Mouse (Mus musculus) liver, embryonic 12.5 days (tissue): ENCODE data around the gene Ormdl3. TPM values are rescaled to one million over a fixed set of nuclear protein-coding genes. Genes with fewer than 3 reads are reported as not detected.

Experiments used
- ATAC-seq: fragments of 200-750 bp; cut with Nextera tagmentation; 2 replicates; pipeline ENCODE4 v1.8.0; 2017; ENCODE audit warnings: moderate number of reproducible peaks, mild to moderate bottlenecking, moderate library complexity
- H3K27ac ChIP-seq: fragments of 300-500 bp; sonication (generic); 2 replicates; pipeline ENCODE4 v1.5.1; 2016; ENCODE audit warnings: mild to moderate bottlenecking
- H3K27me3 ChIP-seq: fragments of 300-500 bp; sonication (generic); replicated peaks from 2 replicates; pipeline ENCODE4 v1.6.1; 2016; ENCODE audit warnings: mild to moderate bottlenecking, moderate library complexity
- H3K36me3 ChIP-seq: fragments of 300-500 bp; sonication (generic); 2 replicates; pipeline ENCODE4 v1.6.1; 2016; ENCODE audit warnings: mild to moderate bottlenecking, moderate library complexity
- H3K4me1 ChIP-seq: fragments of 300-500 bp; sonication (generic); 2 replicates; pipeline ENCODE4 v1.6.1; 2016
- H3K4me2 ChIP-seq: fragments of 300-500 bp; sonication (generic); 2 replicates; pipeline ENCODE4 v1.6.1; 2016; ENCODE audit warnings: mild to moderate bottlenecking, moderate library complexity
- H3K4me3 ChIP-seq: fragments of 300-500 bp; sonication (generic); 2 replicates; pipeline ENCODE4 v1.5.1; 2016; ENCODE audit warnings: mild to moderate bottlenecking, moderate library complexity
- H3K9ac ChIP-seq: fragments of 300-500 bp; sonication (generic); 2 replicates; pipeline ENCODE4 v1.6.1; 2016; ENCODE audit warnings: mild to moderate bottlenecking, moderate library complexity
- H3K9me3 ChIP-seq: fragments of 300-500 bp; sonication (generic); replicated peaks from 2 replicates; pipeline ENCODE4 v1.6.1; 2016; ENCODE audit warnings: mild to moderate bottlenecking, moderate library complexity
- WGBS: fragments of 180-500 bp; shearing (Covaris S2); methylation state at CpG from one replicate; pipeline ENCODE4 v1.1.7; 2016; ENCODE audit not compliant: insufficient replicate concordance; 5-methylcytosine and 5-hydroxymethylcytosine counted together
- polyA plus RNA-seq: library from polyadenylated mRNA; unstranded; fragments of >200 nt; fragmentation: Nextera tagmentation; extraction: Ambion mirVana; gene quantifications from 2 replicates; pipeline ENCODE4 v1.2.1, GENCODE M21; 2016

Gene Ormdl3
- polyA plus RNA-seq, 1 experiment from 2014 or later, result 44.2 TPM

- no peak for ATAC-seq
- Histone ChIP-seq H3K4me3 (no peak overlapping the region), H3K4me2 (no peak overlapping the region), H3K27me3 (peaks cover 85% of the 10 kb centered on the region), H3K4me1 (peaks cover 26% of the 10 kb centered on the region), H3K9me3 (no peaks in the 10 kb centered on the region), H3K36me3 (no peaks in the 10 kb centered on the region), H3K9ac (no peak overlapping the region), H3K27ac (no peak overlapping the region)
- 36% methylated on average over 12 of the region's 12 CpGs for WGBS
Measured at GRCm38 (mm10) chr11:98546529-98547307, 40.5 kb downstream of the Ormdl3 start.

DNA sequence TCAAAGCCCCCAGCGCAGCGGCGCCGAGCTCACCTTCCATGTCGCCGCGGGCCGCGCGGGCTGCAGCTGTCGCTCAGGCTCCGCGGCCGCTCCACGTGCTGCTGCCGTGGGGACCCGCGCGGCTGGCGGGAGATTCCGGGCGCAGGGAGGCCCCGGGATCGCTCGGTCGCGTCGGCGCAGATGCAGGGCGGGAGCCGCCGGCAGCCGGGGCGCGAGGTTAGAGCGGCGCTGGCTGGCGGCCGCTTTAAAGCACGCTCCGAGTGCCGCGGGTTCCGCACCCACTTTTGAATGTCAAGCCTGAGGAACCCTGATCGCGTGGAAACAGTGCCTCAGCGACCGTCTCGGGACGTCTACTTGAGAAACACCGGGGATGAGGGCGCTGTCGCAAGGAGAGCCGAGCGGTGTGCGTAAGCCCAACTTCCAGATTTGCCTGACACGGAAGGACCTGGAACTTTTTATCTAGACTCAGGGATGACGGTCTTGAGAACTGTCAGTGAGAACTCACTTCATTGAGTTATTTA is 41.4 kb downstream of the Ormdl3 start, which contains the start of gene Ikzf3:
Gene Ikzf3 (minus strand): TSS at position 321 of the 521 bp plus-strand sequence.
- Histone ChIP-seq H3K4me2 (peak within 1 kb of the TSS; percentile 65), H3K4me3 (peak within 1 kb of the TSS; percentile 46), H3K27me3 (peaks cover 95% of the 10 kb centered on the region), H3K9me3 (no peaks in the 10 kb centered on the region), H3K9ac (peak within 1 kb of the TSS; percentile 35), H3K36me3 (no peaks in the 10 kb centered on the region), H3K4me1 (peaks cover 20% of the 10 kb centered on the region), H3K27ac (no peak within 1 kb of the TSS)
- ATAC-seq, result no peak
- 3% methylated on average over 58 of the region's 58 CpGs for WGBS

DNA sequence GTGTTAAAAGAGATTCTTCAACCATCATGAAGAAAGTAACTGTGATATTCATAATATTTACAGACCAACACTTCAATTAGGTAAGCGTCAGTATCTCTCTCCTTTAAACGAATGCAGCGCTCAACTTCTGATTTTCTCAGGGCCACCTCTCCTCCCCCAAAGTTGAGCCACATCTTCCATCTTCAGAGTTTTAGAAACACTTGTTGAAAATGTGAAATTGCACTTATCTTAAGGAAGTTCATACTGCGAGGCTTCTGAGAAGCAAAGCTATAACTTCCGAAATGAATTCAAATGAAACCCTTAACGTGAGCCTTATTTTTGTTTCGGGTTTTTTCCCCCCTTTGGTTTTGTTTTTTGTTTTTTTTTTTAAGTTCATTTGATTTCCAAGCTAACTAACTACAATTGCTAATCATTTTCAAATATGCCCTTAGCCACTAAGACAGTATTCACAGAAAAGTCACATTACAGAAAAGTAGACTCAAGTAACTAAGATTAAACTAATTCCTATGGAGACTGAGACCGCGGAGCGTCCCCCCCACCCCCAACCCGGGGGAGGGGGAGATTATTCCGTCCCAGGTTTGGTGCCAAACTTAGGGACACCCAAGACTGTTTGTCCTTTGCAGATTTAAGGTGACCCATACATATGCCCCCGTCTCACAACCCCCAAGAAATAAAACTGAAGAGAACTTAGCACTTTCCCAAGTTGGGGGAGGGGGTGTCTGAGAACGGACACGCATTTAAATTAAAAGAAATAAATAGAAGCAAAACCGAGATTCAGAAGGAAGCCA is 42.1 kb downstream of the Ormdl3 start:
- peaks cover 89% of the 10 kb centered on the region for H3K27me3 ChIP-seq
- H3K36me3 ChIP-seq, result no peaks in the 10 kb centered on the region
- H3K9ac ChIP-seq, result peak overlapping the region; percentile 35; the same call in 1 of the 2 replicates
- H3K4me2 ChIP-seq, result peak overlapping the region; percentile 65
- H3K27ac ChIP-seq, result no peak overlapping the region
- H3K4me1 ChIP-seq, result peaks cover 13% of the 10 kb centered on the region; the same call in 1 of the 2 replicates
- WGBS, result 3% methylated on average over 16 of the region's 16 CpGs
- ATAC-seq, result no peak
- peak overlapping the region; percentile 46 for H3K4me3 ChIP-seq
- no peaks in the 10 kb centered on the region for H3K9me3 ChIP-seq

DNA sequence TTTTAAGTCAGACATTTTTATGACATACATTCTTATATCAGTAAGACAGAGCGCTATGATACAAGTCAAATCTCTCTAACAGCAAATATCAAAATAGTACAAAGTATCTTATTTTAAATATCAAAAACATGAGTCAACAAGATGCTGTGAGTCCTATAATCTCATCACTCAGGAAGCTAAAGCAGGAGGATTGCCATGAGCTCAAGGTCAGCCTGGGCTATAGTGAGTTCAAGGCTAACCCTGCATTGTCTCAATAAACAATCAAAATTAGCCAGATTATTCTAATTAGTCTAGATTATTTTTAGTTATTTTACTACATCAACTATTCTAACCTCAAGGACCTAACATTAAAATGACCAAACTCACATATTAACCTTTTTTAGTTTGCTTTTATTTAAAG is 43.8 kb downstream of the Ormdl3 start:
- peaks cover 9% of the 10 kb centered on the region; the same call in 1 of the 2 replicates for H3K4me1 ChIP-seq
- H3K9me3 ChIP-seq, result no peaks in the 10 kb centered on the region
- H3K4me2 ChIP-seq, result no peak overlapping the region
- 64% methylated on average over 1 of the region's 1 CpGs for WGBS
- no peak for ATAC-seq
- no peak overlapping the region for H3K9ac ChIP-seq
- H3K27me3 ChIP-seq, result peaks cover 72% of the 10 kb centered on the region
- H3K36me3 ChIP-seq, result no peaks in the 10 kb centered on the region
- no peak overlapping the region for H3K4me3 ChIP-seq
- no peak overlapping the region for H3K27ac ChIP-seq

DNA sequence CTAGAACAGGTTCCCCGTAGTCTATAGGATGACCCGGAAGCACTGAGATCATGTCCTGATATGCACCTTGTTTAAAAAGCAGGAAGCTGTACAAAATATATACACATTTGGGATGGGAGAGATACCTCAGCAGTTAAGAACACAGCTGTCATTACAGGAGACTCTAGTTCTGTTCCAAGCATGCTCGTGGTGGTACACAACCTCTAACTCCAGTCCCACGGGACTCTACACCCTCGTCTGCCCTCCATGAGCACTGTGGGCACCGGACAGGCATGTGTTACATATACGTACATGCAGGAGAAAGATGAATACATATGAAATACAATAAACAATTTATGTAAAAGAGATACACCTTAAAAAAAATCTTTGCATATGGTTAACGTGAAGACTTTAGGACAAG is 44.6 kb downstream of the Ormdl3 start:
- ATAC-seq, result no peak
- Histone ChIP-seq H3K27ac (no peak overlapping the region), H3K9me3 (no peaks in the 10 kb centered on the region), H3K27me3 (peaks cover 64% of the 10 kb centered on the region), H3K4me1 (peaks cover 9% of the 10 kb centered on the region; the same call in 1 of the 2 replicates), H3K4me3 (no peak overlapping the region), H3K36me3 (no peaks in the 10 kb centered on the region), H3K4me2 (no peak overlapping the region), H3K9ac (no peak overlapping the region)
- 57% methylated on average over 8 of the region's 8 CpGs for WGBS

DNA sequence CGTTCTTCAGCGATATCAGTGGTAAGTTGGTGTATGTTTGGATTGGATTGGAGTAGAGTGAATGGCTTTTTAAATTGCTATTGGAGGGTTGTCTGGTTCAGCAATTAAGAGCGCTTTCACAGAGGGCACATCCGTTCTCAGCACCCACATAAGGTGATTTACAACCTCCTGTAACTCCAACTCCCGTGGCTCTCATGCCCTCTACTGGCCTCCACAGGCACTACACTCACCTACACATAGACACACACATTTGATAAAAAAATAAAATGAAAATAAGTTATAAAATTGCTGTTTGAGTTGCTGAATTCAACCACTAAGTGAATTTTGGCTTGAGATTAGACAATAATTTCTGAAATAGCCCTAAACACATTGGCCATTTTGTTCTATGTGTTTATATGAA is 46.8 kb downstream of the Ormdl3 start:
- Histone ChIP-seq H3K27ac (no peak overlapping the region), H3K27me3 (peaks cover 41% of the 10 kb centered on the region), H3K4me2 (no peak overlapping the region), H3K4me1 (peaks cover 1% of the 10 kb centered on the region; the same call in 1 of the 2 replicates), H3K36me3 (no peaks in the 10 kb centered on the region), H3K9me3 (no peaks in the 10 kb centered on the region), H3K9ac (no peak overlapping the region), H3K4me3 (no peak overlapping the region)
- no peak for ATAC-seq
- WGBS, result 68% methylated on average over 5 of the region's 5 CpGs

- Histone ChIP-seq H3K36me3 (no peaks in the 10 kb centered on the region), H3K9ac (no peak overlapping the region), H3K9me3 (no peaks in the 10 kb centered on the region), H3K4me1 (no peaks in the 10 kb centered on the region), H3K4me2 (no peak overlapping the region), H3K4me3 (no peak overlapping the region), H3K27ac (no peak overlapping the region), H3K27me3 (peaks cover 35% of the 10 kb centered on the region)
- no peak for ATAC-seq
Measured at GRCm38 (mm10) chr11:98537480-98538034, 49.6 kb downstream of the Ormdl3 start.

Other genes with a start within 250 kb of the Ormdl3 start
- 0.10 TPM in 1 of 2 replicates, not detected in the other for gene Ppp1r1b, start 239.0 kb downstream of the Ormdl3 start, polyA plus RNA-seq
- gene Stard3, start 229.0 kb downstream of the Ormdl3 start, polyA plus RNA-seq, result 18.0 and 18.9 TPM in 2 replicates
- not detected in 2 replicates for gene Tcap, start 203.6 kb downstream of the Ormdl3 start, polyA plus RNA-seq
- gene Pnmt, start 200.9 kb downstream of the Ormdl3 start, polyA plus RNA-seq, result 0.23 TPM in 1 of 2 replicates, not detected in the other
- gene Pgap3, start 186.9 kb downstream of the Ormdl3 start, polyA plus RNA-seq, result 3.5 and 3.8 TPM in 2 replicates
- 5.5 and 5.6 TPM in 2 replicates for gene Erbb2, start 174.9 kb downstream of the Ormdl3 start, polyA plus RNA-seq
- 64.8 and 67.4 TPM in 2 replicates for gene Mien1, start 148.4 kb downstream of the Ormdl3 start, polyA plus RNA-seq
- 20.1 and 22.0 TPM in 2 replicates for gene Grb7, start 141.0 kb downstream of the Ormdl3 start, polyA plus RNA-seq
- 0.07 and 0.12 TPM in 2 replicates for gene Ikzf3, start 41.3 kb downstream of the Ormdl3 start, polyA plus RNA-seq
- 0.46 and 0.55 TPM in 2 replicates for gene Zpbp2, start 36.3 kb downstream of the Ormdl3 start, polyA plus RNA-seq
- gene Lrrc3c, start 10.9 kb upstream of the Ormdl3 start, polyA plus RNA-seq, result not detected in 2 replicates
- 0.87 and 0.96 TPM in 2 replicates for gene Gm12355, start 38.3 kb upstream of the Ormdl3 start, polyA plus RNA-seq
- gene Gsdma3, start 39.0 kb upstream of the Ormdl3 start, polyA plus RNA-seq, result not detected in 2 replicates
- not detected in 2 replicates for gene Gsdma2, start 59.4 kb upstream of the Ormdl3 start, polyA plus RNA-seq
- not detected in 2 replicates for gene Gsdma, start 77.0 kb upstream of the Ormdl3 start, polyA plus RNA-seq
- gene Psmd3, start 95.2 kb upstream of the Ormdl3 start, polyA plus RNA-seq, result 201 and 202 TPM in 2 replicates
- not detected in 2 replicates for gene Csf3, start 113.9 kb upstream of the Ormdl3 start, polyA plus RNA-seq
- gene Med24, start 142.1 kb upstream of the Ormdl3 start, polyA plus RNA-seq, result 42.0 and 43.7 TPM in 2 replicates
- gene Thra, start 153.3 kb upstream of the Ormdl3 start, polyA plus RNA-seq, result 13.0 and 13.3 TPM in 2 replicates
- gene Nr1d1, start 188.0 kb upstream of the Ormdl3 start, polyA plus RNA-seq, result 1.3 and 1.4 TPM in 2 replicates
- 11.5 and 11.7 TPM in 2 replicates for gene Msl1, start 208.1 kb upstream of the Ormdl3 start, polyA plus RNA-seq
- 26.4 and 29.7 TPM in 2 replicates for gene Casc3, start 217.5 kb upstream of the Ormdl3 start, polyA plus RNA-seq
- 0.21 and 0.24 TPM in 2 replicates for gene Rapgefl1, start 249.4 kb upstream of the Ormdl3 start, polyA plus RNA-seq